Mouse (Mus musculus) spleen, embryonic (tissue): ENCODE results near the gene Lsm12.

Source experiments
- CTCF ChIA-PET: fragments of 350-600 bp; sonication (Branson Sonifier 250); formaldehyde crosslinking; loops from one replicate; lab custom pipeline; 2022; lab: Charles Lee

Lsm12 gene

DNA sequence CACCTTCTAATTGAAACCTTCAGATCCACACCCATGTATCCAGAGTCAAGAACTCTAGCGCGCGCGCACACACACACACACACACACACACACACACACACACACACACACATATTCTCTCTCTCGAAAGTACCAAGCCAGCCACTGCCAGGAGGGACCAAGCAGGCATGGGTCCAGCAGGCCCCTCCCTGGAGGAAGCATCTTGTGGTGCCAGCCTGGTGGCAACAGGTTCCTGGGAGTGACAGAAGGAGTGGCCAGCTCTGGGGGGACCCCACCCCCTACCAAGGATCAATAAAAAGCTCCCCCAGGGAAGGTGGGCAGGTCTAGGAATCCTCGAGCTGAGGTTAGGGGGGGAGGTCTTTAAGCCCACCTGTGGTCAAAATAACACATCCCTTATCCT, 32.3 kb upstream of the Lsm12 start:
- CTCF ChIA-PET: interaction anchor here (0.6 kb wide), 1 partner anchor 1205 kb away, joined by 6 read pairs; no protein-coding TSS in a partner anchor

GRCm38 (mm10) chr11:102216886-102217240, 31.8 kb upstream of the Lsm12 start:
- CTCF ChIA-PET: no interaction called here

DNA sequence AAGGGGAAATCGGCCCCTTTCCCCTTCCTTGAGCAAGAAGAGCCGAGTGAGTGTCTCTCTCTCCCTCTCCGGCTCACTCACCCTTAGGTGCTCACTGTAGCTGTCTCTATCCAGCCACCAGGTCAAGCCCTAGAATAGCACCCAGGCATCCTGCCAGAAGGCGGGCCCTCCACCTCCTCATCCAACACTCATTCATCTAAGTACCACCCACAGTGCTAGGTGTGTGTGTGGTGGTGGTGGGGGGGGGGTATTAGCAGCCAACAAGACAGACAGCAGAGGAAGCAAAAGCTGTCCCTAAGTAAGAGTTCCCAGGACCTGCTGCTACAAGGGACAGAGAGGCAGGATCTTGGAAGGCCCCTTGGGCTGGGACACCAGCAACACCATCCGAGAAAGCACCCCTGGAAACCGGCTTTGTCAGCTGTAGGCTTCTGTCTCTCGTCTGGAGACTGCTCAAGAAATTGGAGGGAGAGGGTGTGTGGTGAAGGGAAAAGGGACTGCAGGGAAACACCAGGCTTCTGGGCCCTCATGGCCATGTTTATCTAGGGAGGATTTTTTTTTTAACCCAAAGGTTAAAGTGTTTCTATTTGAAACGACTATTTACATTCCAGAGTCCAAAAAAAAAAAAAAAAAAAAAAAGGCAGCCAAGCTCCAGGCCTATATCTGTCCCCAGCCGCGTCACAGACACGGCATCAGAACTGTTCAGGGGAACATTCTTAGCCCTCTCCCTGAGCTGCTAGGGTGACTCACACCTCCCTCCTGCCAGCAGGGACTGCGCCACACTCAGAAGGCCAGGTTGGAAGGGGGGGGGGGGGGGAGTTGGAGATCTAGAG, 31.2 kb upstream of the Lsm12 start:
- CTCF ChIA-PET: interaction anchor here (0.6 kb wide), 1 partner anchor 921 kb away, joined by 12 read pairs; no protein-coding TSS in a partner anchor

GRCm38 (mm10) chr11:102215511-102215910, 30.4 kb upstream of the Lsm12 start:
- CTCF ChIA-PET: no interaction called here

GRCm38 (mm10) chr11:102214430-102215156, 29.5 kb upstream of the Lsm12 start:
- CTCF ChIA-PET: no interaction called here

- CTCF ChIA-PET: interaction anchor here (0.8 kb wide), 1 partner anchor 75 kb away, joined by 12 read pairs; no protein-coding TSS in a partner anchor
Observed at GRCm38 (mm10) chr11:102211936-102212341, 26.8 kb upstream of the Lsm12 start.

DNA sequence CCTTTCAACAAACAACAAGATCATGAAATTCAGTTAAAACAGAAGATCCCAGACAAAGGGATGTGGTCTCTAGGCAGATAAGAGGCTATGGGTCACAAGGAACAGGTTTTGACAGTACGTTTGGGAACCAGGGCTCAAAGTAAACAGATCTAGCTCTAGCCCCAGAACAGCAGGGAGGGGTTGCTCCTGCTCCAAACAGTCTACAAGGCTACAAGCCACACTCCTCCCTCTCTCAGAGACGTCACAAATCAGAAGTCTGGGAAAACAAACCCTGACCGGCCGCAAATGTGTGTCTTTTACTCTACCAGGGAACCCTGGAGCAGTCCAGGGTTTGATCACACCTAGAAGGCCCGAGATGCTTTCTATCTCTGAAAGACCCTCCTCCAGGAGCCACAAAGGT, 25.9 kb upstream of the Lsm12 start:
- CTCF ChIA-PET: no interaction called here

DNA sequence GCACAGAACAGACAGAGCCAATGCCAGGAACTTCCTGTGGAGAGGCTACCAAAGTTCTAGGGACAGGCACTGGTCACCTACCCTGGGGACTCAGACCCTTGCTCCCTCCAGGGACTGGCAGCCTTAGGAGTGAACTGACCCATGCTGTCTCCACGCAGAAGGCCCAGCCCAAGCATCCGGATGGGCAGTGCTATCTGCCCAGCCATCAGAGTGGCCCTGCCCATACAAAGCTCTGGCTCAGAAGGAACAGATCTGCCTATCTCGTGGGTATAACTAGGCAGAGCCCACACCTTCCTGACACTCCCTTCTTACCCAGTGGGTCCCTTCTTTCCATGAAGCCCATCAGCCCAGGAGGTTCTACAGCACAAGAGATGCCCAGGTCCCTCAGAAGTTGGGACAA, 25.1 kb upstream of the Lsm12 start:
- CTCF ChIA-PET: no interaction called here

GRCm38 (mm10) chr11:102209742-102210141, 24.6 kb upstream of the Lsm12 start:
- CTCF ChIA-PET: no interaction called here

- CTCF ChIA-PET: interaction anchor here (0.7 kb wide), 1 partner anchor 14 kb away, joined by 3 read pairs; no protein-coding TSS in a partner anchor
Observed at GRCm38 (mm10) chr11:102208846-102209245, 23.8 kb upstream of the Lsm12 start.

- CTCF ChIA-PET: interaction anchor here (0.7 kb wide), 1 partner anchor 14 kb away, joined by 3 read pairs; no protein-coding TSS in a partner anchor
Observed at GRCm38 (mm10) chr11:102207825-102208777, 23.0 kb upstream of the Lsm12 start.

- CTCF ChIA-PET: no interaction called here
Observed at GRCm38 (mm10) chr11:102206481-102206880, 21.4 kb upstream of the Lsm12 start.

- CTCF ChIA-PET: no interaction called here
Observed at GRCm38 (mm10) chr11:102201408-102201821, 16.3 kb upstream of the Lsm12 start.

DNA sequence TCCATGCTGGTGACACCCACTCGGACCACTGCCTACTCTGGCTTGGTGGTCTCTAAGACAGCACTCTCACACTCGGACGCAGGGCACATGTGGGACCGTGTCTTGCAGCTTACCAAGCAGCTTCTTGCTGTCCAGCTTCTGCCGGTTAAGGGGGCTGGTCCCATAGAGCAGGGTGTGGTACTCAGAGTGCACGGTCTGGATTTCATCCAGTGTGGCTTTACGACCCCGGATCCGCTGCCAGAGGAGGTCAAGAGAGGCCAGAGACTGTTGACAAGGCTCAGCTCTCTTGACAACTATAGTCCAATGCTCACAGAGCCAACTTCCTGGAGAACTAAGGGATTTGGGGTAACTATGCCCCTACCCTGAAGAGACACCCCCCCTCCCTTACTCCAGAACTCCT, 14.8 kb upstream of the Lsm12 start:
- CTCF ChIA-PET: no interaction called here

GRCm38 (mm10) chr11:102198245-102198644, 13.1 kb upstream of the Lsm12 start:
- CTCF ChIA-PET: no interaction called here

GRCm38 (mm10) chr11:102196018-102196797, 11.1 kb upstream of the Lsm12 start:
- CTCF ChIA-PET: interaction anchor here (0.6 kb wide), 1 partner anchor 33 kb away, joined by 4 read pairs; no protein-coding TSS in a partner anchor

DNA sequence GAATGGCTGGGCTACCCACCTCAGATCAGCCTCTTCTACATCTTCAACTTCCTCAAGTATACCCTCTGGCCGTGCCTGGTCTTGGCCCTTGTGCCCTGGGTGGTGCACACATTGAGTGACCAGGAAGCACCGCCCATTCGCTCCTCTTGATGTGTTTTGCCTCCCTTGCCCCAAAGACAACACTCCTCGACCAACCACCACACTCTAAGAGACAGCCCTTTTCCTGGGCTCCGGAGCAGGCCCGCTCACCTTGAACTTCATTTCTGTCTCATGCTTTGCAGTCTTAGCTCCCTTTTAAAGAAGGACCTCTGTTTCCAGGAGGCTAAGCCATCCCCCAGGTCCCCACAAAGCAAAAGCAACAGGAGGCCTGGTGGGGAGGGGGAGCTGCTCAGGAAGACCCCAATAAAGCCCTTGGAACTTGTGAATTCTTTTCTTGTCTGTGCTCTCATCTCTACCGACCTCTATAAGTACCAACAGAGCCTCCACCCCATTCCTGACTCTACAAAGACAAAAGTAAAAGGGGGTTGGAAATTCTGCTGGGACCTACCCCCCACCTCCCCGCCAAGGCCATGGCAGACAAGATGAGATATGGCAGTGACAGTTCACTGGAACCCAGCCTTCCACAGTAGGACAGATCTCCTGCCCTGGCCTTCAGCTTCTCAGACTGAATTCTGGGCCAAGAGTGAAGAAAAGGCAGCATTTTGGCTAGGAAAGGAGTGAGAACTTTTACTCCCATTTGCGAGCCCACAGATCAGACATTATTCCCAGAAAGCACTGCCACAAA, 8.8 kb upstream of the Lsm12 start:
- CTCF ChIA-PET: interaction anchor here (0.6 kb wide), 1 partner anchor 52 kb away, joined by 3 read pairs; no protein-coding TSS in a partner anchor

GRCm38 (mm10) chr11:102190848-102191247, 5.8 kb upstream of the Lsm12 start:
- CTCF ChIA-PET: interaction anchor here (0.6 kb wide), 1 partner anchor 75 kb away, joined by 3 read pairs; no protein-coding TSS in a partner anchor
